Mouse (Mus musculus): ENCODE results near the gene Hist2h3c2.
A peak's percentile ranks its signal among the peaks of the same experiment; 100 is the strongest.
"Not testable (repeated sequence)": the region's sequence is repeated elsewhere in the genome, so short reads cannot be mapped to it uniquely, and the experiment has no call there.

- TF ChIP-seq POLR2A (IDR thresholded peaks at IDR 0.05; ENCODE audit: control insufficient read depth, low read depth, low read length) = peak; percentile 73
- not testable (repeated sequence) for TF ChIP-seq CTCF (IDR thresholded peaks at IDR 0.05; ENCODE audit: control insufficient read depth, insufficient read depth, insufficient replicate concordance, low read depth, low read length)
Measured at GRCm38 (mm10) chr3:96239949-96240798, 1.2 kb upstream of the Hist2h3c2 start, which contains the start of gene Hist2h2aa2.
